Mouse (Mus musculus): ENCODE measurements at regions not wholly inside any gene's neighbourhood (a gene's known extent, or its start where the extent isn't known, plus 50 kb on each side); places are given as distances from the start of the nearest gene placed in this dataset.

DNA sequence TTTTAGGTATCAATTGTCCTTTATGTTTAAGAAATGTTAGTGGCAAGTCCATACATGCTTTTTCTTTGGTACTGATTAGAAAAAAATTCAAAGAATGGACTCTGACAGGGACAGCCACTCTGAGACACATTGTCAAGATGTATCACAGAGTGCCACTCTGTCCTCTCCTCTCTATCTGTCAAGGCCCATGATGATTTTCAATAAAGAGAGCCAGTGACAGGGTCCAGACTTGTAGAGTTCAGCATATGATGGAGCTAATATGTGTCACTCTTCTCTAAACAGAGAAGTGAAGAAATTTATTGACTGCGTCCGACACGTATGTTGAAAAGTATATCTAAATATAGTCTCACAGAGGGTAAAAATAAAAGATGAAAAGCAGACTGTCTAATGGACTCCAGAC, 672.2 kb upstream of the 4930452B06Rik start:
- DNase-seq (ENCODE audit: low spot score in 2 of 2): no peak

DNA sequence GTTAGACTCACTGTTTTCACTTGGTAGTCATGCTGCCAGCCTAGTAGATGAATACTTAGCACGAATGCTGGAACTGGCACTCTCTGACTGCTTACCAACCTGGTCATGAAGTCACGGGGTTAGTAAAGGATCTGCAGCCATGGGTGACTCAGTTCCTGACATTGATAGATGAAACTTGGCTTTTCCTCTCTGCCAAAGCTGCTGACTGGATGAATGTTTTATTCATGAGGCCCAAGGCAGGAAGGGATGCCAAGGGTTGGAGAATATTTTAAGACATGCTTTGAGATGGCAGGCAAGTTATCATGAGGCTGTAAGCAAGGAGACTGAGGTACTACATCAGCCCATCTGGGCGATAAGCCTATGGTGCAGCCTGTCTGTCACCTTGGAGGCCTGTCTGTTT, 671.1 kb upstream of the 4930452B06Rik start:
- DNase-seq (ENCODE audit: low spot score in 2 of 2): no peak

DNA sequence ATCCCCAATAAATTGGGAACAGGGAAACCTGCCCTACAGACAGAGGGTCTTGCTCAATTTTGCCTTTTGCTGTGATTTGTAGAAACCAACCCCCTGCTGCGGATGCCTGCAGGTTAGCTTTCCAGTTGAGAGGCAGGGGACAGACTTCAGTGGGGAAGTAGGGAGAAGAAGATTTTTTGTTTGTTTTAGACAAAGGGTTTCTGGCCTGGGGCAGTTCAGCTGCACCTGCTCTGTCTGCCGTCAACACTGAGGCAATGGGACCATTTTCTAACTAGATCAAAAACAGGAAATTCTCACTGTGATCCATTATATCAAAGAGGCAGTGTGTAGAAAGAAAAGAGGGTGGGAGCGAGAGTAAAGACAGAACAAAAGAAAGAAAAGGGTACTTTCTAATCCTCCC, 665.6 kb upstream of the 4930452B06Rik start:
- no peak for DNase-seq (ENCODE audit: low spot score in 2 of 2)

DNA sequence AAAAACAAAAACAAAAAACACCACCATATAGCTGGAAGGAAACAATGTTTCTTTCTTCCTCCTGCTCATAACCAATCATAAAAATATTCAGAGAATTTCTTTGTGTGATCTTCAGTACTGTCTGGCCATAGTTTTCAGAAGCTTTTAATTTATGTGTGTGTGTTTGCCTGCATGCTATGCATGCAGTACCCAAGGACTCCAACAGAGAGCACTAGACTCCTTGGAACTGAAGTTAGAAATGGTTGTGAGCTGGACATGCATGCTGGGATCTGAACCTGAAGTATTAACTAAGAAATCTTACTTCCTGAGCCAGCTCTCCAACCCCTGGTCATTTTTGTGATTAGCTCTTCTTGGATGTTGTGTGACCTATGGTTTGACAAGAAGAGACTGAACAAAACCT, 664.7 kb upstream of the 4930452B06Rik start:
- DNase-seq (ENCODE audit: low spot score in 2 of 2): no peak

DNA sequence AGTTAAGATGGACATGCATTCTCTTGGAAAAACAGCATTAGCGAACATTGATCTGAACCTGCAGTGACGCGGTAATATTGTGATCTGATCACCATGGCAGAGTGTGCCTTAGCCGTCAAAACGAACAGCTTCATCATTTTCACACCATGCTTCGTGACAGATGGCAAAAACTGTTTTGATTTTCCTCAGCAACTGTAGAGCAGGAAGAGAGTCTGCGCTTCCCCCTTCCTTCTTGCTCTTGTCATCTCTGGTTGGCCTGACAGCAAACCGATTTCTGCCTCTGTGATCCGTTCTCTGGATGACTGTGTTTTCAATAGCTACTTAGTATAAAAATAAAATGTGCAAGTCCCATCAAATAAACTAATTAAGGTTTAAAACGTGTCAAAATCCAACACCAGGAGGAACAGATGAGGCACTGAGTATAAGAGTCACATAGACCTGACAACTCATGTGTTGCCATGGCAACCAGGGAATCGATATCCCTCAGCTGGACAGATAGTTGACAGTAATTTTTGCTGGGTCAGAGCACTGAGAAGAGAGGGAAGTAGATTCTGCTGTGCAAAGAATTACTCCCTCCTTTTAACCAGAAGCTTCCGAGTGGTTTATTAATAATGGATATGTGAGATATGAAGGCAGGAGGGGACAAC, 663.9 kb upstream of the 4930452B06Rik start:
- peak; percentile 72 to 89 for DNase-seq (ENCODE audit: low spot score in 2 of 2)

DNA sequence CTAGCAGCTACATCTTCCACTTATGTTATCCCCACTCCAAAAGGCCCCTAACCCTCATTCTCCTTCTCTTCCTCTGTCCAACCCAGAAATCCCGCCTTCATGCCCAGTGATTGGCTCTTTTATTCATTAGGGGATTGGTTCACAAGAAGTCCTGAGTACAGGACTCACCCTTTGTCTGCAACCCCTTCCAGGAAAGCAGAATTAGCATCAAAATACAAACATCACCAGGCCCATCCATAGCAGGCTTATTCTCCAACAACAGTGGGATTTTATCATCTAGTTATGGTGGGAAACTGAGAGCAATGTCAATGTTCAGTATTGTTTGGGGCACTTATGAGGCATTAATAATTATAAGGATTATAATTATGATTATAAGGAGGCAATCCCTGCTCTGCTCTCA, 661.3 kb upstream of the 4930452B06Rik start:
- DNase-seq (ENCODE audit: low spot score in 2 of 2): no peak

DNA sequence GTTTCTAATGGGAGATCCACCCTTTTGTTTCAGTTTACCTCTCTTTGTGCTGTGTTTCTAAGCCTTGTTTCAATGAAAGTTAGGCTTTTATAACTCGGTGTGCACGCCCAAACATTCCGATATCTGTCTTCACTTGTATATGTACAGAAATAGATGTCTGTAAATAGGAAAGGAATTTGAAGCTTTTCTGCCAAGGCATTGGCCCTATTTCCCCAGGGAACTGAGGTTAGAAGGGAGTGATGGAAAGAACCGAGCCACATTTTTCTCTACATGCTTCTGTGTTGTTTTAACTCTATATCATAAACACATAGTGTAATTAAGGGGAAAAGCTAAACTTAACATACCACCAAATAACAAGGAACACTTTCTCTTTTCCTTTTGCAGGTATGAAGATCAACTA, 653.8 kb upstream of the 4930452B06Rik start:
- DNase-seq (ENCODE audit: low spot score in 2 of 2): no peak

DNA sequence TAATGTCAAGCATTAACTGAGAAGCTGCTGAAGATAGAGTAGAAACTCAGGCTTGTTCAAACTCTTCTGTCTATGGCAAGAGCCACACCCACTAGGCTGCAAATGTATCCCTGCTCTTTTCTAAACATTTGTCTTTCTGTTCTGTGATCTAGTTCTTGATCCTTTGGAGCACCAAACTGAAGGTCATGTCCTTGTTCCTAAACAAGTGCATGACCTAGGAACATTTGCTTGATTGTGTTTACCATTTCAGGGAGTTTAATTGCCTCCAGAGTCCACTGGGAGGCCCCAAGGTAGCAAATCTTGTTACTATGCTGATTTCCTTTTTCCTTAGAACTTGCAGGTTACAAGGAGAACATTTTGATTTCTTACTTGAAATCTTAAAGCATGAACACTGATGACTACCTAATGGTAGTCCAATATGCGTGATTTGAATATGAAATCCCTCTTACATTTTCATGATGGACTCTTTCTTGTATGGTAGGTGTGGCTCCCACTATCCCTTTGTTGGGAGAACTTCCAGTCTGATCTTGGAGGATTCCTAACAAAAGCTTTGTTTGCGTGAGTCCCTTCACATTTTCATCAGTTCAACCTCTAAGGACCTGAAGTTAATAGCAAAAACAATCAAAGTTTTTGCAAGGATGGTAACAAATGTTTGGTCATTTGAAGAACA, 652.9 kb upstream of the 4930452B06Rik start:
- no peak for DNase-seq (ENCODE audit: low spot score in 2 of 2)

DNA sequence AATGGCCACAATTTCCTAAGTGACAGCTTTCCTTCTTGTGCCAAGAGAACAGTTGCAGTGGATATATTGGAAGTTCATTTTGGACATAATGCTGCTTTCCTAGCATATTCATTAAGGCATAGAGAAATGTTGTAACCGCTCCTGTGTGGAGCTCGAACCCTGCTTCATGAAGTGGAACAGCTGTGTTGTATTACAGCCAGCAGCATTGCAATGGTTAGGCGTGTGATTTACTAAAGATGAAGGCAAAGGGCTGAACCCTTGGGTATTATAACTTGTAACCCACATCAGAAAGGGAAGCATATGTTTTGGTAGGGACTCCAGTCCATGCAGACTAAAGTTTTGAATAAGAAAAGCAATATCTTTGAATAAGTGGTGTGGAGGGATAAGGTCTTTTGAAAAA, 649.2 kb upstream of the 4930452B06Rik start:
- DNase-seq (ENCODE audit: low spot score in 2 of 2): no peak

DNA sequence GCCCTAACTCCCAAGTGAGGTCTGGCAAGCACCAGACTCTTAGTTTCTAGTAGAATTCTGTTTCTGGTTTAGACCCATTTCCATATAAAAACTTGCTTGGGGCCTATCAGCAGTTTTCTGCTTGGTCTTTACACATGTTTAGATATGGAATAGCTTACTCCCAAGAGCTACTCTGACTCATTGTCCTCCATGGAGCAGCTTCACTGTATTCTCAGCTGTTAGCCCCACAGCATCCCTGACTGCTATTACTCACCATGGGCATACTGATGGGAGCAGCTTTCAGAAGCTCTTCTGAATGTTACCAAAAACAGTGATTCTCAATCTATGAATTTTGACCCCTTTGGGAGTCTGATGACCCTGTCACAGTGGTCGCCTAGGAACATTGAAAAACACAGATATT, 630.1 kb upstream of the 4930452B06Rik start:
- no peak for DNase-seq (ENCODE audit: low spot score in 2 of 2)

DNA sequence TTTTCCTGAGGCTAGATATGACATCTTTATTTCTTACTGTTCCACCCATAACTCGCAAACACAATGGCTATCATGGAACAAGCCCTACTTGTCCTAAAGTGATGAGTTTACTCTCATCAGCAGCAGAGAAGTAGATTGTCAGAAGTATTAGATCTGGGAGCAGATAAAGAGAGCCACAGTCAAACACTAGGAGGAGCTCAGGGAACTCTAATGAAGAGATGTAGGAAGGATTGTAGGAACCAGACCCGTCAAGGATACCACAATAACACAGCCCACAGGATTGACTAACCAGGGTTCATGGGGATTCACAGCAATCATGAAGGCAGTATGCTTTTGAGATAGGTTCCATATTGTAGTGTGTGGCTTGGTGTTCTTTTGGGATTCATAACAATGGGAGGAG, 628.5 kb upstream of the 4930452B06Rik start:
- DNase-seq (ENCODE audit: low spot score in 2 of 2): peak in 1 of 2 experiments; percentile 31

DNA sequence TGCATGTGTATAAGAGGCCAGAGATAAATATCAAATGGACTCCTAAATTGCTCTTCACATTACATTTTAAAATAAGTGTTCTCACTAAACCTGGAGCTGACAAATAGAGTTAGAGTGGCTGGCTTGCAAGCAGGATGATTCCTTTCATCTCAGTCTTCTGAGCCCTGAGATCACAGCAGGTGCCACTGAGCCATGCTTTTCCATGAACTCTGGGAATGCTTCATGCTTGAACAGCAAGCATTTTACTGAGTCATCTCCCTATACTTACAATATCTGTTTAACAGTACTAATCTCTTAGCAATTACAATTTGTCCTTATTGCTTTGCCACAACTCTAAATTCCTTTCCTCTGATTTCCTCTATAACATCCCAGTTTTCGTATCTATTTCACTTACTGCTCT, 622.1 kb upstream of the 4930452B06Rik start:
- DNase-seq (ENCODE audit: low spot score in 2 of 2): no peak

DNA sequence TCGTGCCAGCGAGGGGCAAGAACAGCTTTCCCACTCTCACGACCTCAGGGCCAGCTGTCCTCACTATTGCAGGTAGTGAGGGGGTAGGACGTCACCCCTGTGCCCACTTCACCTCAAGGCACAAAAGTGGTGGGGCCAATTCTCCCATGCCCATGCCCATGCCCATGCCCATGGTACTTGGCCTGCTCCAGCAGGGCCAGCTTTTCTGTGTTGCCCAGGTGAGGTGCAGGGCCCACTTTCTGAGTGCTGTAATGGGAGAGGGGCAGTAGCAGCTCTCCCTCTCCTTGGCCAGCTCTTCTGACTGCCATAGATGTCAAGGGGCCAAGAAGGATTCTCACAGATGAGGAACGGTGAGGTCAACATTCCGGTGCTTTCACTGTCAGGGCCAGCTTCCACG, 619.6 kb upstream of the 4930452B06Rik start:
- DNase-seq (ENCODE audit: low spot score in 2 of 2): no peak

DNA sequence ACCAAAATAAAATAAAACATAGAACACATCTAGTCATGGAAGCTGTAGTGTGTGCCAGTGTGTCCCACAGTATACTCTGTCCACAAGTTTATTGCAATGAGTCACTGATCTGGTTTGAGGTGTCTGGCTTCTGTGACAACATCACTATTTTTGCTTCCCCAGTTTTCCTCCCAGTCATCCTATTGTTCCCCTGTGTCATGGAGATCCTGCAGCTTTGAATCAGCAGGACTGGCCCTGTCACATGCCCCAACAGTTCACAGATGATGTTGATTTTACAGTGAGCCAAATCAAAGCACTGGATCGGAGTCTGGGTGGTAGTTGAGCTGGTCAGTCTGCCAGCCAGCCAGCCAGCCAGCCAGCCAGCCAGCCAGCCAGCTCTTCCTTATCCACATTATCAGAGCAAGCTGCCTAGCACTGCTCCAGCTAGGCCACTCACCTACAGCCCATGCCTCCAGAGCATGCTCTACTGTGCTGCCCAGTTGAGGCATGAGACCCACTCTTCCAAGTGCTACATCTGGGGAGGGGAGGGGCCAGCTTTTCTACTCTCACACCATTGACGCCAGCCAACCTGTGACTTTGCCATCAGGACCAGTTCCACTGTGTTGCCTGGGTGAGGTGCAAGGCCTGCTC, 619.1 kb upstream of the 4930452B06Rik start:
- DNase-seq (ENCODE audit: low spot score in 2 of 2): no peak

DNA sequence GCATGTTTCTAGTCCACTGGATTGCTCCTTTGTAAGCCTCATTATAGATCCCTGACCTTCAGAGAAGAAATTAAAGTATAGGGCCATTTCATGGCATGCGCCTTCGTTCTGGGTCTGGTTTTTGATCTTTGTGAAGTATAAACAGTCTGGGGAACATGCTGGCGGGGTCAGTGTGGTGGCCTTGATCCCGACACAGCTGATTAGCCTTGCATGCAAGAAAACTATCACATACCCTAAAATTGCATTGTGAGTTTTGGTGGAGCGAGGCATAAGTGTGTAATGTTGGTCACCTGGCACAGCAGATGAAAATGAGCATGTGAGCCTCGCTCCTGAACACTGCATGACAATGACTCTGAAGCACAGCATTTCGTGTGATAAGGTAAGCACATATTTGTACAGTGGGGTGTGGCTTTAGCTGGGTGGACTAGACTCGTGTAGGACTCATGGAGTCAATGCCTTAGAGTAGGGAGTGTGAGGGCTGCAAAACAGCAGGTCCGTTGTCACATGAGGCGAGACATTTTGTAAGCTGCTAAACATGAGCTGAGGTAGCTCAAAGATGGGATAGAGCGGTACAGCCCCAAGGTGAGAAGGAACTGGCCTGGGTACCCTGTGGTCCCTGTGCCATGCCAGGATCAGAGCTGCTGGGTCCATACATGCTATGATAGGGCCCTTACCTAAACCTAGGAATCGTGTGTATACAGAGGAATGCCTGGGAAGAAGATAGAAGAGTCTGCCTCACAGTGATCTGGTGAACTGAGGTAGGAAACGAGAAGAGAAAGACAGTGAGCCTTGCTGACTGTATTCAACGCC, 601.4 kb upstream of the 4930452B06Rik start:
- no peak for DNase-seq (ENCODE audit: low spot score in 2 of 2)

DNA sequence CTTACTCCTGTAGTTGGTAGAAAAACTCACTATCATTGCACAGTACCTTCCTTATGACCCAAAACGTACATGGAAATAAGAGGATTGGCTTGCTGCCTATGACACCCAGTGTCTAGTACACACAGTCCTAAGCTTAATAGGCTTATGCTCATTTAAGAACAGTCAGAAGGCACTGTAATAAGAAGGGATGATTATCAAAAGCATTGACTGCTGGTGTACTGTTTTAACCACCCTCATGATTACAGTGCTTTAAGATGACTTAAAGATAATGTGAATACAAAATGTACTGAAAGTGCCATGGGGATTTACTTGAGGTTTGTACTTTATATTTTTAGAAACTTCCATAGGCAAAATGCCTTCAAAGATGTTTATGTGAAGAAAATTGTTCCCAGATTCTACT, 586.0 kb upstream of the 4930452B06Rik start:
- no peak for DNase-seq (ENCODE audit: low spot score in 2 of 2)

DNA sequence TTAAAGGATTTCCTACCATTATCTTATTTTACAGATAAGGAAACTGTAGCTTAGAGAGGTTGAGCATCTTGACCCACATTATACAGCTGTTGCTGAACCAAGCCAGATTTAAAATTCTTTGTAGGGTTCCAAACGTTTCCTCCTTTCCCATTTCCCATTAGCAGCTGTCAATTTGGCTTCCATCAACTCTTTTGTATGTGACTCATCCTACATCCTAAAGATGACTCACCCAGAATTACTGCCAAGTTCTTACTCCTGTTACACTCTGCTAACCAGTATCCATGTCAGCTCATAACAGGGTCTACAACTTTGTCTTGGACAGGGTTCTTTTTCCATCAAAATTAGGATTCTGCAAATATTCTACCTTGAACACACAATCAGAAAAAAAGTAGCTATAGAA, 579.2 kb upstream of the 4930452B06Rik start:
- DNase-seq (ENCODE audit: low spot score in 2 of 2): peak in 1 of 2 experiments; percentile 43

DNA sequence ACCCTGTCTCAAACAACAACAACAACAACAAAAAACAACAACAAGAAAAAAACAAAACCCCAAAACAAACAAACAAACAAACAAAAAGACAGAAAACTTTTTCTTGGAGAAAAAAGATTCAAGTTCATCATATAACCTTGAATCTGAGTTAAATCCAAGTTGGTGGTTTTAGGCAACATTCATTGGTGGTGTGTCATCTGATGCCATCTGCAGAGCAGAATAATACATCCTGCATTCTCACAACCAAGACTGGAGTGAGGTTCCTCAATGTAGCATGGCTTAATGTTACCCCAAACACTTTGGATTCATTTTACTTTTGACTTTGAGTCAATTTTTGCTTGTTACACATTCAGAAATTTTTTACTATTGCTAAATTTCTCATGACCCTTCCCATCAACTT, 577.3 kb upstream of the 4930452B06Rik start:
- DNase-seq (ENCODE audit: low spot score in 2 of 2): no peak

DNA sequence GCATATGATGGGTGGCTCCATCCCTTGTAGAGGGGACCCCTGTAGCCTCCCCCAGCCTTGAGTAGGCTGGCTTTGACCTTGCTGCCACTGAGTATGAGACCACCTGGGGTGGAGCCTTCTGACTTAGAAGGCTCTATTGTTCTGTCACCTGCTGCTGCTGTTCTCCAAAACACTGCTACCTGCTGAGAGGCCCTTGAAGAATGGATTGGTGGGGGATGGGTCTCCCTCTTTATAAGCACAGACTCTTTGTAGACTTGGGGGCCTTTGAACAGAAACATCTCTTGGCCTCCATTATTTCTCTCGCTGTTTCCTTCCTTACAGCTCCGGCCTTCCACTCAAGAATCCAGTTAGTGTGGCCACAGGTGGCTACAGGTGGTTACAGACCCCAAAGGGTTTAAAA, 576.1 kb upstream of the 4930452B06Rik start:
- no peak for DNase-seq (ENCODE audit: low spot score in 2 of 2)

DNA sequence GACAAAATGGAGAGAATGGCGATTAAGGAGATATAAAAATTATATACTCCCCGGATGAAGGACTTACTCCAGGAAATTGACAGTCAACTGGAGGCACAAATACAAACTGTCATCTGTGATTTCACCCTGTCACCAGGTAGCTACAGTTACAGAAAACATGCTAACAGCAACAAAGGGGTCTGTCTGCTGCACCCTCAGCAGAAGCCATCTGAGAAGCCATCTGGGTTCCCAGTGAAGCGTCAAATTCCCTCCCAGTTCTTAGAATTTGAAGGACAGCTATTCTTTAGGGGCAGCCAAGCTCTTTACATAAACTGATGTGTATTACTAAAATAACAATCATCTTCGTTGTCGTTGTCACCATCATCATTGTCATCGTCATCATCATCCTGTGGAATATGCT, 561.6 kb upstream of the 4930452B06Rik start:
- DNase-seq (ENCODE audit: low spot score in 2 of 2): peak in 1 of 2 experiments; percentile 10

DNA sequence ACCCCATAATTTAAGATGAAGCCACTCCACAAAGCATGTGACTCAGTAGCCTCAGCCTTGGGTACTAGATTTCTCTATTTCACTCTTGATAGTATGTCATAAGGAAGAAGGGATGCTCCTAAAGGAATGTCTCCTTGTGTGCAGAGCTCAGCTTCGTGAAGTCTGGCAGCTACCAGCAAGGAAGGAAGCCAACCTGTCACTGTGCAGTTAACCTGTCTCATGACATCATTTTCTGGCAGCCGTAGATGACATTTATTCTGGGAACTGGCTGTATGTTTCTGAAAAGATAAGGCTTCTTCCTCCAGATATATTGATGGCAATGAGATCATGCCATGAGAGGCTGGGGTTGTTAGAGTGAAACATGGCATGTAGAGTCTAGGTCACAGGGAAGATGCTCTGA, 534.2 kb upstream of the 4930452B06Rik start:
- DNase-seq (ENCODE audit: low spot score in 2 of 2): no peak

Data from layer of hippocampus, adult 18-20 months (tissue).